Mouse (Mus musculus): ENCODE measurements around the gene Dach1. TPM values are rescaled to one million over a fixed set of nuclear protein-coding genes. Genes with fewer than 3 reads are reported as not detected.

The Dach1 gene
- polyA plus RNA-seq, 1 experiment from 2014 or later = 1.7 TPM

DNA sequence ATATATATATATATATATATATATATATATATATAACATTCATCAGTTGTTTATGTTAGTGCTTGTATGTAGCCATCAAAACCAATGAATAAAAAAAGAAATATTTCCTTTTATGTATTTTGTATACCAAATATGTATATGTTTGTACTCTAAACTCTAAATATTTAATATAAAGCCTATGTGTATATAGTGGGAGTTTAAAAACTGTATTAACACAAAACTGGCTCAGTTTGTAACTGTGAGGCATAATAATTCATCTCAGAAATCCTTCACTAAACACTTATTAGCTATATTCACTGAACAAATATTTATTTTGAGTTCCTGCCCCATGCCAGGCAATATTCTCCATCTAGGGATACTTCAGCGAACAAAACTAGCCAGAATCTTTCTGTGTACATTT is 155.5 kb downstream of the Dach1 start:
- H3K9ac ChIP-seq (ENCODE audit: low read depth, low read length) = no peak overlapping the region
- ATAC-seq = no peak
- H3K4me1 ChIP-seq (ENCODE audit: control insufficient read depth, insufficient read depth, low read length) = no peaks in the 10 kb centered on the region
- H3K4me2 ChIP-seq (ENCODE audit: low read depth, low read length) = no peak overlapping the region
- no peaks in the 10 kb centered on the region for H3K27me3 ChIP-seq (replicated peaks; ENCODE audit: control insufficient read depth, insufficient read depth, low read length)
- H3K4me3 ChIP-seq (ENCODE audit: low read length) = no peak overlapping the region
- no peaks in the 10 kb centered on the region for H3K36me3 ChIP-seq (ENCODE audit: control insufficient read depth, insufficient read depth, low read length)
- H3K27ac ChIP-seq (ENCODE audit: low read length) = no peak overlapping the region; the same call in 1 of the 2 replicates
- WGBS = 59% methylated on average over 1 of the region's 1 CpGs
- no peaks in the 10 kb centered on the region for H3K9me3 ChIP-seq (ENCODE audit: control insufficient read depth, low read length)

DNA sequence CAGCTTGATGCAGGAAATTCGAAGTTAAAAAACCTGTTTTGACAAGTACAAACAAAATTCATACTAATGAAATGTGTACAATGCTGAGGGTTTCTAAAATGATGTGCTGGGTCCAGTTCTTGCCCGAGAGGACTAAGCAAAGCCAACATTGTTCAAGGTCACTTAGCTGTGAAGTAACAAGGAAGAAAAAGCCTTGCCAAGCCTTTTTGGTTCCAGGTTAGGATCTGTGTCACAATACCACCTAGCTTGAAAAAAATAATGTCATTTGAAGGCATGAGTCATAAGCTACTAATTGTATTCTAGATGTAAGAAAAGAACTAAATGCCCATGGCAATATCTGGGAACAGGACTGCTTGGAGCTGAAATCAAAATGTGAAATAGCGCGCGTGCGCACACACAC is 161.1 kb downstream of the Dach1 start:
- no peaks in the 10 kb centered on the region for H3K27me3 ChIP-seq (replicated peaks; ENCODE audit: control insufficient read depth, insufficient read depth, low read length)
- H3K4me1 ChIP-seq (ENCODE audit: control insufficient read depth, insufficient read depth, low read length) = no peaks in the 10 kb centered on the region
- H3K9ac ChIP-seq (ENCODE audit: low read depth, low read length) = no peak overlapping the region
- H3K36me3 ChIP-seq (ENCODE audit: control insufficient read depth, insufficient read depth, low read length) = no peaks in the 10 kb centered on the region
- H3K4me3 ChIP-seq (ENCODE audit: low read length) = no peak overlapping the region
- no peak overlapping the region for H3K27ac ChIP-seq (ENCODE audit: low read length)
- no peak overlapping the region for H3K4me2 ChIP-seq (ENCODE audit: low read depth, low read length)
- ATAC-seq = no peak
- H3K9me3 ChIP-seq (ENCODE audit: control insufficient read depth, low read length) = no peaks in the 10 kb centered on the region
- 87% methylated on average over 6 of the region's 6 CpGs for WGBS

DNA sequence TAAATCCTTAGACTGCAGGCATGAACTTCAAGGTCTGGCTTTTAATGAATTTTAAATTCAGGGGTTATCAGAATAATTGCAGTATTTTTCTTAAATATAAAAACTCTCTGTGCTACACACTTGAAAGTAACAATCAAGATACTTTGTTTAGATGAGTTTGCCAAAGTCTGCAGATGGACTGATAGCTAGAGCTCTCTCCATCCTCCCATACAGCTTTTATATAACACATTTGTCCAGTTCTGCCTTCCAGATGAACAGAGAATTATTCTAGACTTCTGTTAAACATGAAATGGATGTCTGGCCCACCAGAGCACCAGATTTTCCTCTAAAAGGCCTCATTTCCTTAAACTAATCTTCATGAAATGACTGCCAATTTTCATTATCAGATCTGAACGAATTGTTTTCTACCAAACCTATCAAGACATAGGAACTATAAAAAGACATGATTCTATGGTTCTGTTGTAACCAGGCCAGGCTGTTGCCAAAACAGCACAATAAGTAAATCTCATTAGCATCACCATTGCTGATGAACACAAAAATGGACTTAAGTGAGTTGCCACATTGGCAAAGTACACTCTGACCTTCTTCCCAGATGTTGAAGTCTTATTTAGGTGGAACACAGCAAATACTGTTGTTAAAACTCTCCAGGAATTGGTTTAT is 167.4 kb downstream of the Dach1 start:
- ATAC-seq = no peak
- Histone ChIP-seq H3K27ac (ENCODE audit: low read length) (no peak overlapping the region), H3K4me2 (ENCODE audit: low read depth, low read length) (no peak overlapping the region), H3K27me3 (replicated peaks; ENCODE audit: control insufficient read depth, insufficient read depth, low read length) (no peaks in the 10 kb centered on the region), H3K9me3 (ENCODE audit: control insufficient read depth, low read length) (no peaks in the 10 kb centered on the region), H3K9ac (ENCODE audit: low read depth, low read length) (no peak overlapping the region), H3K4me1 (ENCODE audit: control insufficient read depth, insufficient read depth, low read length) (no peaks in the 10 kb centered on the region), H3K4me3 (ENCODE audit: low read length) (no peak overlapping the region), H3K36me3 (ENCODE audit: control insufficient read depth, insufficient read depth, low read length) (no peaks in the 10 kb centered on the region)
- WGBS = 58% methylated on average over 1 of the region's 1 CpGs

GRCm38 (mm10) chr14:97998584-97998983 is 171.0 kb downstream of the Dach1 start:
- no peaks in the 10 kb centered on the region for H3K9me3 ChIP-seq (ENCODE audit: control insufficient read depth, low read length)
- H3K36me3 ChIP-seq (ENCODE audit: control insufficient read depth, insufficient read depth, low read length) = no peaks in the 10 kb centered on the region
- no peak overlapping the region for H3K4me3 ChIP-seq (ENCODE audit: low read length)
- H3K27me3 ChIP-seq (replicated peaks; ENCODE audit: control insufficient read depth, insufficient read depth, low read length) = no peaks in the 10 kb centered on the region
- H3K9ac ChIP-seq (ENCODE audit: low read depth, low read length) = no peak overlapping the region
- no peak overlapping the region for H3K27ac ChIP-seq (ENCODE audit: low read length)
- no peak overlapping the region for H3K4me2 ChIP-seq (ENCODE audit: low read depth, low read length)
- ATAC-seq = no peak
- H3K4me1 ChIP-seq (ENCODE audit: control insufficient read depth, insufficient read depth, low read length) = no peaks in the 10 kb centered on the region

GRCm38 (mm10) chr14:97983251-97983650 is 186.3 kb downstream of the Dach1 start:
- ATAC-seq = no peak
- Histone ChIP-seq H3K27me3 (replicated peaks; ENCODE audit: control insufficient read depth, insufficient read depth, low read length) (no peaks in the 10 kb centered on the region), H3K4me1 (ENCODE audit: control insufficient read depth, insufficient read depth, low read length) (no peaks in the 10 kb centered on the region), H3K9me3 (ENCODE audit: control insufficient read depth, low read length) (no peaks in the 10 kb centered on the region), H3K36me3 (ENCODE audit: control insufficient read depth, insufficient read depth, low read length) (no peaks in the 10 kb centered on the region), H3K9ac (ENCODE audit: low read depth, low read length) (no peak overlapping the region), H3K4me3 (ENCODE audit: low read length) (no peak overlapping the region), H3K4me2 (ENCODE audit: low read depth, low read length) (no peak overlapping the region), H3K27ac (ENCODE audit: low read length) (no peak overlapping the region)
- 66% methylated on average over 3 of the region's 3 CpGs for WGBS

- H3K4me2 ChIP-seq (ENCODE audit: low read depth, low read length) = no peak overlapping the region
- no peaks in the 10 kb centered on the region for H3K36me3 ChIP-seq (ENCODE audit: control insufficient read depth, insufficient read depth, low read length)
- H3K27ac ChIP-seq (ENCODE audit: low read length) = no peak overlapping the region
- ATAC-seq = no peak
- H3K9ac ChIP-seq (ENCODE audit: low read depth, low read length) = no peak overlapping the region
- H3K4me3 ChIP-seq (ENCODE audit: low read length) = no peak overlapping the region
- H3K9me3 ChIP-seq (ENCODE audit: control insufficient read depth, low read length) = no peaks in the 10 kb centered on the region
- WGBS = 74% methylated on average over 6 of the region's 6 CpGs
- H3K27me3 ChIP-seq (replicated peaks; ENCODE audit: control insufficient read depth, insufficient read depth, low read length) = no peaks in the 10 kb centered on the region
- no peaks in the 10 kb centered on the region for H3K4me1 ChIP-seq (ENCODE audit: control insufficient read depth, insufficient read depth, low read length)
Observed at GRCm38 (mm10) chr14:97982676-97983075, 186.9 kb downstream of the Dach1 start.

- H3K27ac ChIP-seq (ENCODE audit: low read length) = no peak overlapping the region
- H3K4me3 ChIP-seq (ENCODE audit: low read length) = no peak overlapping the region
Observed at GRCm38 (mm10) chr14:97980879-97981278, 188.7 kb downstream of the Dach1 start.

GRCm38 (mm10) chr14:97976091-97976490 is 193.5 kb downstream of the Dach1 start:
- WGBS = 60% methylated on average over 1 of the region's 1 CpGs
- Histone ChIP-seq H3K9ac (ENCODE audit: low read depth, low read length) (no peak overlapping the region), H3K4me1 (ENCODE audit: control insufficient read depth, insufficient read depth, low read length) (no peaks in the 10 kb centered on the region), H3K36me3 (ENCODE audit: control insufficient read depth, insufficient read depth, low read length) (no peaks in the 10 kb centered on the region), H3K4me3 (ENCODE audit: low read length) (no peak overlapping the region), H3K9me3 (ENCODE audit: control insufficient read depth, low read length) (no peaks in the 10 kb centered on the region), H3K27me3 (replicated peaks; ENCODE audit: control insufficient read depth, insufficient read depth, low read length) (no peaks in the 10 kb centered on the region), H3K27ac (ENCODE audit: low read length) (no peak overlapping the region), H3K4me2 (ENCODE audit: low read depth, low read length) (no peak overlapping the region)
- ATAC-seq = no peak

More at GRCm38 (mm10) chr14:97980879-97981278, 188.7 kb downstream of the Dach1 start:
- 33% methylated on average over 4 of the region's 4 CpGs for WGBS
- no peaks in the 10 kb centered on the region for H3K4me1 ChIP-seq (ENCODE audit: control insufficient read depth, insufficient read depth, low read length)
- no peaks in the 10 kb centered on the region for H3K27me3 ChIP-seq (replicated peaks; ENCODE audit: control insufficient read depth, insufficient read depth, low read length)
- no peak overlapping the region for H3K4me2 ChIP-seq (ENCODE audit: low read depth, low read length)
- peak; percentile 62; the same call in 1 of the 2 replicates for ATAC-seq
- no peaks in the 10 kb centered on the region for H3K9me3 ChIP-seq (ENCODE audit: control insufficient read depth, low read length)
- no peaks in the 10 kb centered on the region for H3K36me3 ChIP-seq (ENCODE audit: control insufficient read depth, insufficient read depth, low read length)
- H3K9ac ChIP-seq (ENCODE audit: low read depth, low read length) = no peak overlapping the region

- Histone ChIP-seq H3K4me1 (ENCODE audit: control insufficient read depth, insufficient read depth, low read length) (no peaks in the 10 kb centered on the region), H3K4me2 (ENCODE audit: low read depth, low read length) (no peak overlapping the region), H3K36me3 (ENCODE audit: control insufficient read depth, insufficient read depth, low read length) (no peaks in the 10 kb centered on the region), H3K9me3 (ENCODE audit: control insufficient read depth, low read length) (no peaks in the 10 kb centered on the region), H3K9ac (ENCODE audit: low read depth, low read length) (no peak overlapping the region), H3K27me3 (replicated peaks; ENCODE audit: control insufficient read depth, insufficient read depth, low read length) (no peaks in the 10 kb centered on the region), H3K27ac (ENCODE audit: low read length) (no peak overlapping the region), H3K4me3 (ENCODE audit: low read length) (no peak overlapping the region)
- WGBS = 84% methylated on average over 7 of the region's 7 CpGs
- ATAC-seq = no peak
Observed at GRCm38 (mm10) chr14:97975447-97975846, 194.1 kb downstream of the Dach1 start.

GRCm38 (mm10) chr14:97964543-97965069 is 205.0 kb downstream of the Dach1 start:
- no peak overlapping the region for H3K27ac ChIP-seq (ENCODE audit: low read length)

More at GRCm38 (mm10) chr14:97964543-97965069, 205.0 kb downstream of the Dach1 start:
- Histone ChIP-seq H3K9me3 (ENCODE audit: control insufficient read depth, low read length) (no peaks in the 10 kb centered on the region), H3K27me3 (replicated peaks; ENCODE audit: control insufficient read depth, insufficient read depth, low read length) (no peaks in the 10 kb centered on the region), H3K4me2 (ENCODE audit: low read depth, low read length) (no peak overlapping the region), H3K9ac (ENCODE audit: low read depth, low read length) (no peak overlapping the region), H3K4me1 (ENCODE audit: control insufficient read depth, insufficient read depth, low read length) (no peaks in the 10 kb centered on the region), H3K36me3 (ENCODE audit: control insufficient read depth, insufficient read depth, low read length) (no peaks in the 10 kb centered on the region), H3K4me3 (ENCODE audit: low read length) (no peak overlapping the region)
- 38% methylated on average over 2 of the region's 2 CpGs for whole genome bisulfite sequencing
- ATAC-seq = peak; percentile 59

Measured in intestine, embryonic 16.5 days (tissue).